8 mouse cellular contexts compared by ENCODE assay signal in genomic region chr14:79588534-79588951, GRCm38 (mm10). TPM values are rescaled to one million over a fixed set of nuclear protein-coding genes. Genes with fewer than 3 reads are reported as not detected.
DNase-seq lines count a peak whose midpoint lies in the region; ATAC-seq and TF ChIP-seq lines count a peak whose summit lies in the region.

No protein-coding gene starts in this region.

- H3K4me3 ChIP-seq in gastrocnemius, adult 2 months = peak overlapping the region; percentile 98
- peak overlapping the region; percentile 67 for H3K4me3 ChIP-seq in forebrain, postnatal 0 days (ENCODE audit: low read depth, low read length)
- peak overlapping the region; percentile 66 for H3K4me3 ChIP-seq in limb, embryonic 12.5 days (replicated peaks)

- peak overlapping the region; percentile 59 for H3K4me2 ChIP-seq in forebrain, postnatal 0 days (ENCODE audit: low read depth)
- H3K4me2 ChIP-seq in limb, embryonic 12.5 days = peak overlapping the region; percentile 79

- no peak for DNase-seq in gastrocnemius, adult 2 months
- no peak for DNase-seq in gastrocnemius, adult 8-10 months (ENCODE audit: low spot score in 2 of 2)
- peak; percentile 24 for DNase-seq in NIH3T3 (ENCODE audit: low read depth)
- no peak for DNase-seq in forebrain, postnatal 0 days
- peak; percentile 78 for DNase-seq in testis, postnatal 14 days (ENCODE audit: low spot score)
- no peak for DNase-seq in layer of hippocampus, postnatal 25 days (ENCODE audit: extremely low spot score in 1 of 2, low spot score in 1 of 2)
- no peak for DNase-seq in lung, postnatal 14 days

- no peak for TF ChIP-seq CTCF in gastrocnemius, adult 2 months (IDR thresholded peaks at IDR 0.05)
- TF ChIP-seq CTCF in forebrain, postnatal 0 days (IDR thresholded peaks at IDR 0.05; ENCODE audit: low read depth) = no peak

- peak overlapping the region; percentile 72; the same call in 1 of the 2 replicates for H3K9ac ChIP-seq in forebrain, postnatal 0 days
- H3K9ac ChIP-seq in limb, embryonic 12.5 days (replicated peaks) = peak overlapping the region; percentile 73; the same call in 1 of the 2 replicates

- intact Hi-C loops in gastrocnemius, adult 2 months (cut with DNase I) = loop anchor here (2.0 kb wide), 1 partner anchor 108 kb away; the partner anchor contains the start of genes Elf1 and Wbp4

- H3K27ac ChIP-seq in gastrocnemius, adult 2 months = peak overlapping the region; percentile 97
- H3K27ac ChIP-seq in forebrain, postnatal 0 days (ENCODE audit: low read depth, low read length) = no peak overlapping the region
- no peak overlapping the region for H3K27ac ChIP-seq in limb, embryonic 12.5 days

- peaks cover 13% of the 10 kb centered on the region for H3K4me1 ChIP-seq in forebrain, postnatal 0 days (ENCODE audit: insufficient read depth)
- peaks cover 21% of the 10 kb centered on the region for H3K4me1 ChIP-seq in limb, embryonic 12.5 days (replicated peaks)

- no peak for ATAC-seq in forebrain, postnatal 0 days
- no peak for ATAC-seq in limb, embryonic 12.5 days (ENCODE audit: insufficient number of reproducible peaks, insufficient read depth, low FRiP score, low TSS enrichment, low read depth)

- no peaks in the 10 kb centered on the region for H3K27me3 ChIP-seq in forebrain, postnatal 0 days (ENCODE audit: insufficient read depth, low read length)
- no peaks in the 10 kb centered on the region for H3K27me3 ChIP-seq in limb, embryonic 12.5 days

- WGBS in forebrain, postnatal 0 days = 87% methylated on average over 9 of the region's 9 CpGs
- 92% methylated on average over 9 of the region's 9 CpGs for whole genome bisulfite sequencing in limb, embryonic 12.5 days

- 0 out of 2 replicates have a peak, but pooled peaks cover 3% of the 10 kb centered on the region for H3K36me3 ChIP-seq in forebrain, postnatal 0 days (ENCODE audit: insufficient read depth)
- peaks cover 11% of the 10 kb centered on the region; the same call in 1 of the 2 replicates for H3K36me3 ChIP-seq in limb, embryonic 12.5 days

- no peaks in the 10 kb centered on the region for H3K9me3 ChIP-seq in forebrain, postnatal 0 days (ENCODE audit: low read length)
- no peaks in the 10 kb centered on the region for H3K9me3 ChIP-seq in limb, embryonic 12.5 days

RNA-seq across cellular contexts. Expression of gene Sugt1, which starts 1.1 kb away (rescaled TPM):
- 10 to 100 TPM; 96.5 to 97.2 TPM for total RNA-seq in gastrocnemius, adult 2 months (2021)
- 100 to 1,000 TPM in 2 of 4 experiments, 10 to 100 TPM in 2; 89.1 to 121 (median 109) TPM for total RNA-seq in gastrocnemius, adult 8-10 months (2022)
- 41.5 and 50.9 TPM in 2 replicates for total RNA-seq in forebrain, postnatal 0 days (2014; rRNA removed)
- polyA plus RNA-seq in forebrain, postnatal 0 days (2015; fragmentation: Nextera tagmentation; extraction: Ambion mirVana) = 93.7 and 107 TPM in 2 replicates
- polyA plus RNA-seq in limb, embryonic 12.5 days (2016; fragmentation: Nextera tagmentation; extraction: Ambion mirVana) = 142 and 143 TPM in 2 replicates
- total RNA-seq in layer of hippocampus, postnatal 25 days (2021) = 10 to 100 TPM; 90.0 to 91.4 TPM

Comparison
In these comparisons a context has a peak if more than half of its experiments do, and no peak if none do; other contexts are left out.
1. DNase-seq: peak in NIH3T3 (single experiment) and testis, postnatal 14 days (single experiment); none in gastrocnemius, adult 2 months (single experiment), gastrocnemius, adult 8-10 months (0 of 2), forebrain, postnatal 0 days (single experiment), layer of hippocampus, postnatal 25 days (0 of 2) and lung, postnatal 14 days (single experiment).
2. Peak in every context shown above with its lines, with median percentiles within 50 percentile points of each other: H3K4me3 ChIP-seq.